Mouse (Mus musculus) megakaryocyte, embryonic 14.5 days (primary cell): ENCODE results near the gene Slc17a2.

ENCODE experiments used
- FLI1 ChIP-seq: IDR thresholded peaks from 2 replicates; pipeline ENCODE4 v1.6.1; 2012; ENCODE audit warnings: low read length, inconsistent platforms, mixed read lengths
- GATA1 ChIP-seq: IDR thresholded peaks from 3 replicates; pipeline ENCODE4 v1.6.1; 2012; ENCODE audit warnings: mixed read lengths, low read length, inconsistent platforms, borderline replicate concordance

DNA sequence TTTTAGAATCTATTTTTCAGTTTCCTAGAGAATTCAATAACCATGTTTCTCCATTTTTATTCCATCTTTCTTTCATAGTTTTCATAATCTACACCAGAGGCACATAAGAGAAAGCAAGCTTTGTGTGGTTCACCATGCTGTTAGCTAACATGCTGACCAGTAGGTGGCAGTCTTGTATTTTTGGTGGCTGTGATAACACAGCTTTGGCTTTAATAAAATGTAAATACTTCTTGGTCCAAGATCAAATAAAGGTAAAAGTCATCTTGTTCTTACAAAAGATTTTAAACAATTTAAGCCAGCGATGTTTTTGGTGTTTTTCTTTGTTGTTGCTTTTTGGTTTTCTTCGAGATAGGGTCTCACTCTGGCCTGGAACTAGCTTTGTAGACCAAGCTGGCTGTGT, 14.3 kb upstream of the Slc17a2 start:
- TF ChIP-seq GATA1 (no peak), FLI1 (no peak)
